Mouse (Mus musculus) neural tube, embryonic 15.5 days (tissue): ENCODE measurements around the gene Best1. TPM values are rescaled to one million over a fixed set of nuclear protein-coding genes. Genes with fewer than 3 reads are reported as not detected.

Source experiments
- ATAC-seq: fragments of 200-750 bp; cut with Nextera tagmentation; 2 replicates; pipeline ENCODE4 v1.8.0; 2017; ENCODE audit warnings: mild to moderate bottlenecking, moderate TSS enrichment, moderate library complexity; ENCODE audit not compliant: low FRiP score
- H3K27ac ChIP-seq: fragments of 300-500 bp; sonication (generic); replicated peaks from 2 replicates; pipeline ENCODE4 v1.5.1; 2015; ENCODE audit warnings: mild to moderate bottlenecking, inconsistent platforms
- H3K27me3 ChIP-seq: fragments of 300-500 bp; sonication (generic); replicated peaks from 2 replicates; pipeline ENCODE4 v1.6.1; 2015; ENCODE audit warnings: inconsistent platforms
- H3K36me3 ChIP-seq: fragments of 300-500 bp; sonication (generic); 2 replicates; pipeline ENCODE4 v1.6.1; 2015; ENCODE audit warnings: inconsistent platforms
- H3K4me1 ChIP-seq: fragments of 300-500 bp; sonication (generic); 2 replicates; pipeline ENCODE4 v1.6.1; 2015; ENCODE audit warnings: inconsistent platforms
- H3K4me2 ChIP-seq: fragments of 300-500 bp; sonication (generic); 2 replicates; pipeline ENCODE4 v1.6.1; 2015; ENCODE audit warnings: inconsistent platforms, mild to moderate bottlenecking, moderate library complexity
- H3K4me3 ChIP-seq: fragments of 300-500 bp; sonication (generic); replicated peaks from 2 replicates; pipeline ENCODE4 v1.5.1; 2015; ENCODE audit warnings: mild to moderate bottlenecking, inconsistent platforms
- H3K9ac ChIP-seq: fragments of 300-500 bp; sonication (generic); replicated peaks from 2 replicates; pipeline ENCODE4 v1.6.1; 2015; ENCODE audit warnings: mild to moderate bottlenecking, inconsistent platforms
- H3K9me3 ChIP-seq: fragments of 300-500 bp; sonication (generic); replicated peaks from 2 replicates; pipeline ENCODE4 v1.6.1; 2016; ENCODE audit warnings: inconsistent platforms
- WGBS: fragments of 180-500 bp; shearing (Covaris S2); methylation state at CpG from one replicate; pipeline ENCODE4 v1.1.7; 2015; ENCODE audit warnings: mixed read lengths; 5-methylcytosine and 5-hydroxymethylcytosine counted together
- polyA plus RNA-seq: library from polyadenylated mRNA; unstranded; fragments of >200 nt; fragmentation: Nextera tagmentation; extraction: Ambion mirVana; gene quantifications from 2 replicates; pipeline ENCODE4 v1.2.1, GENCODE M21; 2015

Best1 gene
- polyA plus RNA-seq, 1 experiment from 2014 or later, result 2.3 TPM

DNA sequence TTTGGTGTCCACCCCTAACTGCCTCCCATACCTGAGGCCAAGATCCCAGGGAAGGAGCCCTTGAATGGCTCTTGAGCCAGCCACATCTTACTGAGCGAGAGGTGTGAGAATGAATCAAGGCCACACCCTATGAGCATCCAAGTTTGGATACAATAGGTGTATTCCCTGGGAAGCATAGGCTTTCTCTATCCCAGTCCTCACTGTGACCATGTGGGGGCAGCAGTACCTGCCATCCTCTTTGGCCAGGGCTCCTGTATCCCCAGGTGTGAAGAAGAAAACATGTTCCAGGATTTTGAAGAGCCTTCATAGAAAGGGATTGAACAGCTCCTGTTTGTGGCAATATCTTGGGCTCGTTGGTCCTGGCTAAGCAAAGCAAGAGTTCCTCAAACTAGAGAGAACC, 38.2 kb upstream of the Best1 start:
- Histone ChIP-seq H3K36me3 (no peaks in the 10 kb centered on the region), H3K27me3 (no peaks in the 10 kb centered on the region), H3K4me2 (no peak overlapping the region), H3K9me3 (no peaks in the 10 kb centered on the region), H3K4me1 (peaks cover 34% of the 10 kb centered on the region), H3K27ac (no peak overlapping the region), H3K9ac (no peak overlapping the region), H3K4me3 (no peak overlapping the region)
- 91% methylated on average over 2 of the region's 2 CpGs for WGBS
- ATAC-seq, result no peak

GRCm38 (mm10) chr19:10038910-10039309, 37.5 kb upstream of the Best1 start:
- H3K9me3 ChIP-seq, result no peaks in the 10 kb centered on the region
- no peaks in the 10 kb centered on the region for H3K36me3 ChIP-seq
- H3K4me1 ChIP-seq, result peaks cover 34% of the 10 kb centered on the region
- 24% methylated on average over 3 of the region's 3 CpGs for WGBS
- no peak overlapping the region for H3K4me2 ChIP-seq
- H3K27me3 ChIP-seq, result no peaks in the 10 kb centered on the region
- ATAC-seq, result no peak
- no peak overlapping the region for H3K27ac ChIP-seq
- H3K4me3 ChIP-seq, result no peak overlapping the region
- H3K9ac ChIP-seq, result no peak overlapping the region

DNA sequence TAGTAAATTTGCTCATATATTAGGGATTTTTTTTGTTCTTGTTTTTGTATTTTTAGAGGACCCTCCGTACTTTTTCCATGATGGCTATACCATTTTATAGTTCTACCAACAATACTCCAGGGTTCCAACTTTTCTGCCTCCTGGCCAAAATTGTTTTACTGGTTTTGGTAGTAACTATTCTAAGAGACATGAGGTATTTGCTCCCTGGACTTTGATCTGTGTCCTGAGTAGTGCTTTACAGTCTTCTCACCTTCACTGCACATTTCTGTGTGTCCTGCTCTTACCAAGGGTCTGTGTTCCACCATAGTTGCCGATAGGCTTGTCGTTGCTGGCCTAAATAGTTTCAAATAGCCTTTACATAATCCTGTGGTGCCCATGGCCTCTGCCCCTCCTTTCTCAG, 36.9 kb upstream of the Best1 start:
- Histone ChIP-seq H3K36me3 (no peaks in the 10 kb centered on the region), H3K4me1 (peaks cover 29% of the 10 kb centered on the region), H3K27me3 (no peaks in the 10 kb centered on the region), H3K9ac (no peak overlapping the region), H3K4me2 (no peak overlapping the region), H3K4me3 (no peak overlapping the region), H3K9me3 (no peaks in the 10 kb centered on the region), H3K27ac (no peak overlapping the region)
- no peak for ATAC-seq
- WGBS, result 87% methylated on average over 3 of the region's 3 CpGs

GRCm38 (mm10) chr19:10037534-10037933, 36.1 kb upstream of the Best1 start:
- WGBS, result 68% methylated on average over 2 of the region's 2 CpGs
- no peaks in the 10 kb centered on the region for H3K9me3 ChIP-seq
- H3K27ac ChIP-seq, result no peak overlapping the region
- no peak overlapping the region for H3K4me3 ChIP-seq
- H3K4me1 ChIP-seq, result peaks cover 21% of the 10 kb centered on the region
- no peak overlapping the region for H3K4me2 ChIP-seq
- H3K9ac ChIP-seq, result no peak overlapping the region
- no peak for ATAC-seq
- H3K27me3 ChIP-seq, result no peaks in the 10 kb centered on the region
- H3K36me3 ChIP-seq, result no peaks in the 10 kb centered on the region

DNA sequence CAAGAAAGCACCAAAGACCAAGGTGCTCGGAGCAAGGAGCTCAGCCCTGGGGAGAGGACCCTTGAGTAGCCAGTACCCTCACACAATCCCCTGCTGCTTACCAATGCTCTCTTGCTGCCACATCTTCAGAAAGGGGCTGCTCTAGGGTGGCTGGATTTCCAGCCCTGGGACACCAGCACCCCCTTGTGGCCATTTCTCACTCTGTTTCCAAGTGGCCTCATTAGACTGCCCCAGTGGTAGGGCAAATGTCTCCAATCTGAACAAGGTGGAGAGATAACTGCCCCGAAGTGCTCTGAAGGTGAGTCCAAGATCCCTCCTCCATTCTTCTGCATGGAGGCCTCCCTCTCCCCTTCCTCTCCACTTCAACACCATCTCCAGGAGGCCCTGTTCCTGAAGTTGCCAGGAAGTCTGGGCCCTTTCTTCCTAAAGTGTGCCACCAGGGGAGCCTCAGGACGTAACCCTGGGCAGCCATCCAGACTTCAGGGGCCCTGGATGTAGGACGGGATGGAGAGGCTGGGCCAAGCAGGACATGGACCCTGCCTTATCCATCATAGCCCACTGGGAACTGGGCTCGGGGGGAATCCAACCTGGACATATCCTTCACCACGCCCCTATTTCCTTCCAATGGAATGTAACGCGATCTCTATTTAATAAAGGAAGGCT, 33.5 kb upstream of the Best1 start:
- WGBS, result 68% methylated on average over 8 of the region's 8 CpGs
- no peak overlapping the region for H3K27ac ChIP-seq
- peaks cover 3% of the 10 kb centered on the region; the same call in 1 of the 2 replicates for H3K4me1 ChIP-seq
- no peaks in the 10 kb centered on the region for H3K36me3 ChIP-seq
- ATAC-seq, result peak; percentile 40; the same call in 1 of the 2 replicates
- H3K4me2 ChIP-seq, result no peak overlapping the region
- H3K27me3 ChIP-seq, result no peaks in the 10 kb centered on the region
- H3K9ac ChIP-seq, result no peak overlapping the region
- H3K9me3 ChIP-seq, result no peaks in the 10 kb centered on the region
- no peak overlapping the region for H3K4me3 ChIP-seq

- H3K4me2 ChIP-seq, result no peak overlapping the region
- H3K9me3 ChIP-seq, result no peaks in the 10 kb centered on the region
- no peaks in the 10 kb centered on the region for H3K36me3 ChIP-seq
- ATAC-seq, result no peak
- 0 out of 2 replicates have a peak, but pooled peaks cover 1% of the 10 kb centered on the region for H3K4me1 ChIP-seq
- 85% methylated on average over 5 of the region's 5 CpGs for WGBS
- no peak overlapping the region for H3K27ac ChIP-seq
- H3K9ac ChIP-seq, result no peak overlapping the region
- H3K27me3 ChIP-seq, result no peaks in the 10 kb centered on the region
- no peak overlapping the region for H3K4me3 ChIP-seq
Measured at GRCm38 (mm10) chr19:10034356-10034755, 32.9 kb upstream of the Best1 start.

DNA sequence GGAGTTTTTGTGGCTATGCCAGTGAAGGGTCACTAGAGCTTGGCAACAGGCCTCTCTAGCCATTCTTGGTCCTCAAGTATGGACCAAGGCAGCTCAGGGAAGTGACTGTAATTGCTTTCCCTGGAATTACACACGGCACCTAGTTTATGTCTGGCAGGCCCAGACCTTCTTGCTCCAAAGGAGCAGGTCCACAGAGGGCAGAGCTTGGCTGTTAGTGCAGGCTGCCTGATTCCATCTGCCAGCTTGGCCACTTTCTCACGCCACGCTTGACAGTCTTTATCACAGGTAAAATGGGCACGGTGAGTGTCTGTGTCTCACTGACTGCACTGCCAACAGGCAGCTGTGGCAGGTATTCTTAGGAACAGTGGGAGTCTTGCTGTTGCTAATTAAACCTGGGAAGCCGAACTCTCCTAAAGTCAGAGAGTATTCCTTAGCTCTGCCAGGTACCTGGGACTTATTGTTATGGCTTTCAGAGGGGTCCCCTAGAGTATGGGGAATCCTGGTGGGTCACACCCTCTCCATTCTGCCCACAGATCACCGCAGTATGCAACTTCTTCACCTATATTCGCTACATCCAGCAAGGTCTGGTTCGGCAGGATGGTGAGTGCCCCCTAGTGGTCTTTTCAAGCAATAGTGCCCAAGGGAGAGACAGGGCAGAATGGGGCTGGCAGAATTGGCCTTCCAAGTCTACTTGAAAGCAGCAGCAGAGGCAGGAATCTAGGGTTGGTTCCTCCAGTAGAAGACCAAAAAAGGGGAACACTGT, 32.0 kb upstream of the Best1 start:
- Histone ChIP-seq H3K9ac (no peak overlapping the region), H3K36me3 (no peaks in the 10 kb centered on the region), H3K4me3 (no peak overlapping the region), H3K27me3 (no peaks in the 10 kb centered on the region), H3K27ac (no peak overlapping the region), H3K4me2 (no peak overlapping the region), H3K9me3 (no peaks in the 10 kb centered on the region), H3K4me1 (no peaks in the 10 kb centered on the region)
- ATAC-seq, result peak; percentile 68; the same call in 1 of the 2 replicates
- WGBS, result 35% methylated on average over 8 of the region's 8 CpGs

GRCm38 (mm10) chr19:10029746-10030145, 28.3 kb upstream of the Best1 start:
- Histone ChIP-seq H3K4me1 (peaks cover 13% of the 10 kb centered on the region), H3K4me3 (no peak overlapping the region), H3K4me2 (no peak overlapping the region), H3K9ac (no peak overlapping the region), H3K27me3 (no peaks in the 10 kb centered on the region), H3K9me3 (no peaks in the 10 kb centered on the region), H3K27ac (no peak overlapping the region), H3K36me3 (no peaks in the 10 kb centered on the region)
- ATAC-seq, result no peak
- WGBS, result 88% methylated on average over 2 of the region's 2 CpGs

GRCm38 (mm10) chr19:10025169-10025875, 23.9 kb upstream of the Best1 start:
- H3K4me2 ChIP-seq, result peak overlapping the region; percentile 5; the same call in 1 of the 2 replicates
- no peak overlapping the region for H3K4me3 ChIP-seq
- 26% methylated on average over 8 of the region's 8 CpGs for WGBS
- H3K27ac ChIP-seq, result peak overlapping the region; percentile 61
- peaks cover 20% of the 10 kb centered on the region for H3K4me1 ChIP-seq
- no peaks in the 10 kb centered on the region for H3K9me3 ChIP-seq
- no peaks in the 10 kb centered on the region for H3K36me3 ChIP-seq
- ATAC-seq, result peak; percentile 65
- no peaks in the 10 kb centered on the region for H3K27me3 ChIP-seq
- no peak overlapping the region for H3K9ac ChIP-seq

DNA sequence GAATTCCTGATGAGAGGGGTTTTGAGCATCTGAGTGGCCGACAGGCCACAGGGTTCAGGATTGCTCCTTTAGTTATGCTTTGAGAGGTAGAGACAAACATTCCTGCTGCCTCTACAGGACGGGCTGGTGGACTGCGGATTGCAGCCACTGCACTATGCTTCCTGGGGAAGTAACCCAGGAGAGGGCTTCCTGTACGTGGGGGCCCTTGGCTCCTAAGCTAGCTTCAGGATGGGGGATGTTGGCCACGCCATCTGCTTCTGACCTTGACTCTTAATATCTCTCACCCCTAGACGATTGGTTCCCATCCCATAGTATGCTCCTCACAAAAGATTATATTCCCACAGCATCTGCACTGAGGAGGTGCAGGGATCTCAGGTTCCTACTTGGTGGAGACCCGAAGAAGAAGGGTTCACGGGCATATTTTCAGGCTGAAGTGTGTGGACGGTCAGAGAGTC, 21.9 kb upstream of the Best1 start:
- Histone ChIP-seq H3K27ac (peak overlapping the region; percentile 43), H3K4me1 (peaks cover 37% of the 10 kb centered on the region), H3K4me2 (no peak overlapping the region), H3K4me3 (no peak overlapping the region), H3K36me3 (no peaks in the 10 kb centered on the region), H3K9ac (no peak overlapping the region), H3K9me3 (no peaks in the 10 kb centered on the region), H3K27me3 (no peaks in the 10 kb centered on the region)
- 70% methylated on average over 9 of the region's 9 CpGs for WGBS
- ATAC-seq, result no peak

GRCm38 (mm10) chr19:10022414-10023303, 21.2 kb upstream of the Best1 start:
- Histone ChIP-seq H3K36me3 (no peaks in the 10 kb centered on the region), H3K27ac (peak overlapping the region; percentile 43), H3K4me2 (no peak overlapping the region), H3K4me1 (peaks cover 42% of the 10 kb centered on the region), H3K27me3 (no peaks in the 10 kb centered on the region), H3K9ac (no peak overlapping the region), H3K9me3 (no peaks in the 10 kb centered on the region), H3K4me3 (no peak overlapping the region)
- 70% methylated on average over 5 of the region's 5 CpGs for WGBS
- no peak for ATAC-seq
